Mouse (Mus musculus) hindbrain, embryonic 12.5 days (tissue): ENCODE data around the gene Plpp1. TPM values are rescaled to one million over a fixed set of nuclear protein-coding genes. Genes with fewer than 3 reads are reported as not detected.

Experiments used
- ATAC-seq: fragments of 200-750 bp; cut with Nextera tagmentation; 2 replicates; pipeline ENCODE4 v1.8.0; 2017; ENCODE audit warnings: moderate TSS enrichment; ENCODE audit not compliant: low FRiP score
- H3K27ac ChIP-seq: fragments of 300-500 bp; sonication (generic); 2 replicates; pipeline ENCODE4 v1.5.1; 2016; ENCODE audit warnings: mild to moderate bottlenecking
- H3K27me3 ChIP-seq: fragments of 300-500 bp; sonication (generic); 2 replicates; pipeline ENCODE4 v1.6.1; 2016; ENCODE audit warnings: mild to moderate bottlenecking
- H3K36me3 ChIP-seq: fragments of 300-500 bp; sonication (generic); 2 replicates; pipeline ENCODE4 v1.6.1; 2016; ENCODE audit warnings: mild to moderate bottlenecking
- H3K4me1 ChIP-seq: fragments of 300-500 bp; sonication (generic); 2 replicates; pipeline ENCODE4 v1.6.1; 2016
- H3K4me2 ChIP-seq: fragments of 300-500 bp; sonication (generic); replicated peaks from 2 replicates; pipeline ENCODE4 v1.6.1; 2016; ENCODE audit warnings: mild to moderate bottlenecking
- H3K4me3 ChIP-seq: fragments of 300-500 bp; sonication (generic); 2 replicates; pipeline ENCODE4 v1.5.1; 2016; ENCODE audit warnings: mild to moderate bottlenecking
- H3K9ac ChIP-seq: fragments of 300-500 bp; sonication (generic); 2 replicates; pipeline ENCODE4 v1.6.1; 2016; ENCODE audit warnings: mild to moderate bottlenecking, moderate library complexity
- H3K9me3 ChIP-seq: fragments of 300-500 bp; sonication (generic); replicated peaks from 2 replicates; pipeline ENCODE4 v1.6.1; 2016; ENCODE audit warnings: mild to moderate bottlenecking
- WGBS: fragments of 180-500 bp; shearing (Covaris S2); methylation state at CpG from one replicate; pipeline ENCODE4 v1.1.7; 2016; 5-methylcytosine and 5-hydroxymethylcytosine counted together
- polyA plus RNA-seq: library from polyadenylated mRNA; unstranded; fragments of >200 nt; fragmentation: Nextera tagmentation; extraction: Ambion mirVana; gene quantifications from 2 replicates; pipeline ENCODE4 v1.2.1, GENCODE M21; 2016

The Plpp1 gene
- polyA plus RNA-seq, 1 experiment from 2014 or later = 31.5 TPM

DNA sequence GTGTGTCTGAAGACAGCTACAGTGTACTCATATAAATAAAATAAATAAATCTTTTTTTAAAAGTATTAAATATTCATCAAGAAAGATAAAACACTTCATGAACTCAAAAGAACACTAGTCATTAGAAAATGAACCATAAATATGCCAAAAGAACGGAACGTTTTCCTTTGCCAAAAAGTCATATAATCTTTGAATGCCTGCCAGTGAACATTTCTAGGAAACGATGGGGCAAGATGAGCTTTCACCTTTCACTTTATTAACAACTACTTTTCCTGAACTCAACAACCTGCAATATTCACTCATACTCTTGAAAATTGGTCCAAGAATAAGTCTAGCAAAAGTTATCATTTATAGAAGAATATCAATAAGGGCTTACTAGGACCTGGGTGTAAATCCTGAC lies 101.6 kb downstream of the Plpp1 start:
- no peak for ATAC-seq
- 96% methylated on average over 3 of the region's 3 CpGs for WGBS
- H3K4me1 ChIP-seq = no peaks in the 10 kb centered on the region
- H3K9ac ChIP-seq = no peak overlapping the region
- H3K27me3 ChIP-seq = no peaks in the 10 kb centered on the region
- no peak overlapping the region for H3K27ac ChIP-seq
- no peak overlapping the region for H3K4me2 ChIP-seq
- peaks cover 56% of the 10 kb centered on the region for H3K36me3 ChIP-seq
- H3K4me3 ChIP-seq = no peak overlapping the region
- no peaks in the 10 kb centered on the region for H3K9me3 ChIP-seq

DNA sequence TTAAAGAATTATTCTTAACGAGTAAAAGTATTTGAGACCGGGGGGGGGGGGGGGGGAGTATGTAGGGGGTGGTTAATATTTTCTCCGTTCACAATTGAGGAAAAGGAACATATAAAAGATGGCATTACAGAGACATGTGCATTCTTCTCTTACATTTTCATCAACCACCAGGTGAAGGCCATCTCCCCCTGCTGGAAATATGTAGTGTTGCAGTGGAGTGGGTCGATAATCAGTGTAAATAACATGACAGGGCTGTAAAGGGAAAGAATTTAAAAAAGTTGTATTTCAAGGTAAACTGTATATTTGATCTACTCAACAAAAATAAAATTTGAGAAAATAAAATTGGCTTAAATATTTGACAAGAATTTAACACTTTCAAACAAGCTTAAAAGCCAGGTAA lies 109.1 kb downstream of the Plpp1 start:
- no peak overlapping the region for H3K4me3 ChIP-seq
- H3K4me2 ChIP-seq = no peak overlapping the region
- ATAC-seq = no peak
- H3K9me3 ChIP-seq = no peaks in the 10 kb centered on the region
- peaks cover 48% of the 10 kb centered on the region for H3K36me3 ChIP-seq
- no peaks in the 10 kb centered on the region for H3K4me1 ChIP-seq
- no peak overlapping the region for H3K27ac ChIP-seq
- no peak overlapping the region for H3K9ac ChIP-seq
- H3K27me3 ChIP-seq = no peaks in the 10 kb centered on the region
- 77% methylated on average over 4 of the region's 4 CpGs for WGBS

DNA sequence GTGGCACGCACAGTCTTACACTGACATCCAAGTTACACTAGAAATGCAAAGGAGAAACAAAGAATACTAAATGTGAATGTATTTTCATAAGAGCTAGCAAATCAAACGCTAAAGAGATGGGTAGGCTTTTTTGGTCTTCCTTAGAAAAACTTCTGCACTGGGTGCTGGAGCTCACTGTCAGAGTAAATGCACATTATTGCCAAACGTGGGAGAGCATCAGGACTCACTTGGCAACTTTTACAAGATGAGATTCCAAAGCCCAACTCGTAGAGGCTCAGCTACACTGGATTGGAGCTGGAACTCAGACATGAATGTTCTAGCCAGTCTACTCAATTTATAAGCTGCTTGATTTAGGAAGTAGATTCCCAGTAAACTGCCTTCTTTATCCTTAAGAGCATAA lies 109.8 kb downstream of the Plpp1 start:
- no peak overlapping the region for H3K9ac ChIP-seq
- ATAC-seq = no peak
- H3K4me2 ChIP-seq = no peak overlapping the region
- no peaks in the 10 kb centered on the region for H3K9me3 ChIP-seq
- H3K27me3 ChIP-seq = no peaks in the 10 kb centered on the region
- H3K4me1 ChIP-seq = no peaks in the 10 kb centered on the region
- H3K36me3 ChIP-seq = peaks cover 40% of the 10 kb centered on the region
- no peak overlapping the region for H3K4me3 ChIP-seq
- WGBS = 90% methylated on average over 4 of the region's 4 CpGs
- H3K27ac ChIP-seq = no peak overlapping the region

Other genes with a start within 250 kb of the Plpp1 start
- not detected in 2 replicates for gene Il31ra, start 206.4 kb upstream of the Plpp1 start, polyA plus RNA-seq
- 0.71 and 0.98 TPM in 2 replicates for gene Ddx4, start 148.3 kb upstream of the Plpp1 start, polyA plus RNA-seq
- gene Slc38a9, start 140.0 kb upstream of the Plpp1 start, polyA plus RNA-seq = 22.9 and 25.2 TPM in 2 replicates
- 83.4 and 90.4 TPM in 2 replicates for gene Mtrex, start 126.6 kb downstream of the Plpp1 start, polyA plus RNA-seq
- gene Dhx29, start 126.7 kb downstream of the Plpp1 start, polyA plus RNA-seq = 37.1 and 38.1 TPM in 2 replicates
- 2.8 and 3.7 TPM in 2 replicates for gene Ccno, start 187.0 kb downstream of the Plpp1 start, polyA plus RNA-seq
- 1.6 and 1.7 TPM in 2 replicates for gene Mcidas, start 193.1 kb downstream of the Plpp1 start, polyA plus RNA-seq
- 0.68 and 2.1 TPM in 2 replicates for gene Cdc20b, start 234.3 kb downstream of the Plpp1 start, polyA plus RNA-seq
- 110 and 116 TPM in 2 replicates for gene Gpx8, start 245.6 kb downstream of the Plpp1 start, polyA plus RNA-seq